Mouse (Mus musculus) right cerebral cortex, postnatal 10 days (tissue): ENCODE data around the gene Tspan15.

ENCODE experiments used
- DNase-seq, 2 experiments: peaks; one replicate each; pipeline ENCODE4 v3.0.0; 2021; ENCODE audit warnings: low spot score in 2 of 2

Tspan15 gene

GRCm38 (mm10) chr10:62230708-62231394 lies at the start of gene Tspan15:
TSS of gene Tspan15 (minus strand) at chr10:62231251.
- peak; percentile 86 to 90 for DNase-seq

- DNase-seq: no peak
Measured at GRCm38 (mm10) chr10:62279671-62280070, 48.6 kb upstream of the Tspan15 start.

GRCm38 (mm10) chr10:62279066-62279465 lies 48.0 kb upstream of the Tspan15 start:
- DNase-seq: no peak

GRCm38 (mm10) chr10:62277499-62278293 lies 46.6 kb upstream of the Tspan15 start:
- DNase-seq: no peak

- DNase-seq: peak; percentile 77 to 86
Measured at GRCm38 (mm10) chr10:62275235-62275634, 44.2 kb upstream of the Tspan15 start.

GRCm38 (mm10) chr10:62269278-62269677 lies 38.2 kb upstream of the Tspan15 start:
- no peak for DNase-seq

GRCm38 (mm10) chr10:62264299-62264698 lies 33.2 kb upstream of the Tspan15 start:
- no peak for DNase-seq

GRCm38 (mm10) chr10:62261115-62261886 lies 30.2 kb upstream of the Tspan15 start:
- DNase-seq: peak; percentile 63 to 66

- no peak for DNase-seq
Measured at GRCm38 (mm10) chr10:62258298-62258697, 27.2 kb upstream of the Tspan15 start.

GRCm38 (mm10) chr10:62252496-62253235 lies 21.6 kb upstream of the Tspan15 start:
- no peak for DNase-seq

GRCm38 (mm10) chr10:62252000-62252488 lies 21.0 kb upstream of the Tspan15 start, which contains the start of gene Tacr2:
TSS of gene Tacr2 (plus strand) at chr10:62252438.
- no peak for DNase-seq

GRCm38 (mm10) chr10:62247815-62248214 lies 16.8 kb upstream of the Tspan15 start:
- no peak for DNase-seq

GRCm38 (mm10) chr10:62247156-62247555 lies 16.1 kb upstream of the Tspan15 start:
- DNase-seq: no peak

GRCm38 (mm10) chr10:62244067-62244466 lies 13.0 kb upstream of the Tspan15 start:
- DNase-seq: no peak

- peak in 1 of 2 experiments; percentile 67 for DNase-seq
Measured at GRCm38 (mm10) chr10:62242896-62243295, 11.8 kb upstream of the Tspan15 start.

GRCm38 (mm10) chr10:62242358-62242757 lies 11.3 kb upstream of the Tspan15 start:
- no peak for DNase-seq

GRCm38 (mm10) chr10:62239270-62239669 lies 8.2 kb upstream of the Tspan15 start:
- no peak for DNase-seq

- DNase-seq: no peak
Measured at GRCm38 (mm10) chr10:62238688-62239087, 7.6 kb upstream of the Tspan15 start.

- no peak for DNase-seq
Measured at GRCm38 (mm10) chr10:62237205-62237604, 6.2 kb upstream of the Tspan15 start.

- DNase-seq: no peak
Measured at GRCm38 (mm10) chr10:62236165-62236564, 5.1 kb upstream of the Tspan15 start.

GRCm38 (mm10) chr10:62231811-62232210 lies 760 bp upstream of the Tspan15 start:
- DNase-seq: no peak
